Mouse (Mus musculus): ENCODE measurements around the gene Tnfsf13b.

The Tnfsf13b gene

GRCm38 (mm10) chr8:10043842-10044510 is 37.7 kb downstream of the Tnfsf13b start:
- DNase-seq (ENCODE audit: low read depth, low spot score) = peak; percentile 23

- no peak for DNase-seq (ENCODE audit: low read depth, low spot score)
Observed at GRCm38 (mm10) chr8:10045743-10046142, 39.5 kb downstream of the Tnfsf13b start.

DNA sequence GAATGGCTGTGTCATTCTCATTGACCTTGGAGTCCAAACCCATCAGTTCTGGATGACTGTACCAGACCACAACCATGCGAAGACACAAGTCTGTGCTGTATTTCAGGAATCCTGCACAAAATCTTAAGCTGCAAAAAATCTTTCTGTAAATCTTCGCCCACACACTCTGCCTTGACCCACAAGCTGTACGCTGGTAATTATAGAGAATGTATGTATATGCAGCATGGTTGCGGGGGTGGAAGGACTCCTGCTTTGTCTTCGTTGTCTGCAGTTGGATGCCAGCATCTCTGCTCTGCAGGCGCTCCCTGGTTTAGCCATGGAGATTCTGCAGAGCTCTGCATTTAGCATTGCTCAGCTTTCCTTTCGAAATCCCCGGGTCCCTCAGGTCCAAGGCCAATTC is 42.9 kb downstream of the Tnfsf13b start:
- DNase-seq (ENCODE audit: low read depth, low spot score) = no peak

- no peak for DNase-seq (ENCODE audit: low read depth, low spot score)
Observed at GRCm38 (mm10) chr8:10051576-10051975, 45.3 kb downstream of the Tnfsf13b start.

- no peak for DNase-seq (ENCODE audit: low read depth, low spot score)
Observed at GRCm38 (mm10) chr8:10053571-10053990, 47.3 kb downstream of the Tnfsf13b start.

DNA sequence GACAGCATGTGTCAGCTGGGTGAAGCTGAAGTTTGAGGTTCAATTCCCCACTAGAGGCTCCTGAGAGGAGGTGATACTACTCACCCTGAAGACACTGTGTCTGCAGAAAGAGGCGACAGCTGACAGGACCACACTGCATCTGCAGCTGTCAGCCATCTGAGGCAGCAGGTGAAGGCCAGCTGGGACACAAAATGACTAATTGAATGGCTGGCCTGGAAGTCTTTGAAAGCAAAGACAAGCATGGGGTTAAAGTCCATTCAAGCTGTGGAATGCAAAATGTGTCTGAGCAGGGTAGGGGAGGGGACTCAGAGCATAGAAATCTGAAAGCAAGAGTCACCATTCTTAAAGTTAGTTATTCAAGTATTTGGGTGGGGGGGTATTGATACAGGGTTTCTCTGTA is 54.7 kb downstream of the Tnfsf13b start:
- DNase-seq (ENCODE audit: low read depth, low spot score) = no peak

- no peak for DNase-seq (ENCODE audit: low read depth, low spot score)
Observed at GRCm38 (mm10) chr8:10066906-10067305, 60.6 kb downstream of the Tnfsf13b start.

- no peak for DNase-seq (ENCODE audit: low read depth, low spot score)
Observed at GRCm38 (mm10) chr8:10067775-10068174, 61.5 kb downstream of the Tnfsf13b start.

GRCm38 (mm10) chr8:10072347-10072746 is 66.1 kb downstream of the Tnfsf13b start:
- DNase-seq (ENCODE audit: low read depth, low spot score) = no peak

Measured in retina, postnatal 7 days (tissue).